Mouse (Mus musculus) testis, adult 2 months (tissue): ENCODE measurements around the gene Pdia6. TPM values are rescaled to one million over a fixed set of nuclear protein-coding genes. Genes with fewer than 3 reads are reported as not detected.

Source experiments
- H3K27ac ChIP-seq: fragments of 200-500 bp; 2 replicates; pipeline ENCODE4 v1.5.1; 2012; ENCODE audit warnings: low read depth, low read length; ENCODE audit not compliant: control insufficient read depth, insufficient read depth
- H3K27me3 ChIP-seq: fragments of 200-500 bp; 2 replicates; pipeline ENCODE4 v1.6.1; 2012; ENCODE audit warnings: mild to moderate bottlenecking, low read length, moderate library complexity; ENCODE audit not compliant: control insufficient read depth, insufficient read depth
- H3K36me3 ChIP-seq: fragments of 200-500 bp; 2 replicates; pipeline ENCODE4 v1.6.1; 2012; ENCODE audit warnings: mild to moderate bottlenecking, low read length; ENCODE audit not compliant: control insufficient read depth, insufficient read depth
- H3K4me1 ChIP-seq: fragments of 200-500 bp; 2 replicates; pipeline ENCODE4 v1.6.1; 2012; ENCODE audit warnings: low read length; ENCODE audit not compliant: control insufficient read depth, insufficient read depth
- H3K4me3 ChIP-seq: fragments of 200-500 bp; 2 replicates; pipeline ENCODE4 v1.5.1; 2012; ENCODE audit warnings: low read depth, mild to moderate bottlenecking, low read length, moderate library complexity, mixed read lengths; ENCODE audit not compliant: control insufficient read depth
- CTCF ChIP-seq: fragments of 200-500 bp; IDR thresholded peaks from 2 replicates; pipeline ENCODE4 v1.5.1; 2012; ENCODE audit warnings: low read depth, mild to moderate bottlenecking, inconsistent platforms, low read length, moderate library complexity; ENCODE audit not compliant: control insufficient read depth, insufficient read depth, insufficient replicate concordance
- POLR2A ChIP-seq: fragments of 200-500 bp; IDR thresholded peaks from 2 replicates; pipeline ENCODE4 v1.6.1; 2012; ENCODE audit warnings: low read depth, mild to moderate bottlenecking, inconsistent platforms, low read length, moderate library complexity; ENCODE audit not compliant: control insufficient read depth
- polyA plus RNA-seq: library from polyadenylated mRNA; depleted of rRNA; stranded (reverse); fragments of >200 nt; gene quantifications from 2 replicates; pipeline ENCODE4 v1.2.3, GENCODE M21; 2012

The Pdia6 gene
- polyA plus RNA-seq, 1 experiment: 119 TPM

DNA sequence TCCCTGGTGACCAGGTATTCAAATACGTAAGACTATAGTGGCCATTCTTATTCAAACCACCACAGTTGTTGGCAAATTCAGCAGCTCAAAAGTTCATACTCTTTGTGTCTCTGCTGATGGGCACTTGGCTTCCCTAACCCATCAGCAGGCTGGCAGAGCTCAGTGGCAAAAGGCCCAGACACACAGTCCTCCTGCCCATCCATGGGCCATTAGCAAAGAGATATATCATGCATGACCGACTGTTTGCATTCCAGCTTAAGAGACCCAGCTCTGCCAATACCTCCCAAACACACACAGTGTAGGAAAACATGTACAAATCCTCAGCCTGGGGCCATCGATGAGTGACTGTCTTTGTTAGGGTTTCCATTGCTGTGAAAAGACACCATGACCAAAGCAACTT lies 5.3 kb upstream of the Pdia6 start:
- TF ChIP-seq POLR2A: no peak
- TF ChIP-seq CTCF: no peak
- no peaks in the 10 kb centered on the region for H3K27me3 ChIP-seq
- H3K36me3 ChIP-seq: no peaks in the 10 kb centered on the region
- no peak overlapping the region for H3K4me3 ChIP-seq
- no peak overlapping the region for H3K27ac ChIP-seq
- peaks cover 3% of the 10 kb centered on the region for H3K4me1 ChIP-seq

DNA sequence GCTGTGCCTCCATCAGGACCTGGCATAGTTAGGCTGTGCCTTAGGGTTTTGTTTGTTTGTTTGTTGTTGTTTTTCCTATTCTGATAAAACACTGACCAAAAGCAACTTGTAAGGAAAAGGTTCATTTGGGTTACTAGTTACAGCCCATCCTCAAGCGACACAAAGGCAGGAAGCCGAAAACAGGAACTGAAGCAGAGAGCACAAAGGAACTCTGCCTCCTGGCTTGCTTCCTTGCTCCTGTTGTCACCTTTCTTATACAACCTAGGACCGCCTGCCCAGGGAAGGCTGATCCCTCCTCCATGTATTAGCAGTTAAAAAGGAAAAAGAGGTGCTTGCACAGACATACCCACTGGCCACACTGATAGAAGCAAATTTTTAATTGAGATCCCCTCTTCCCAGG lies 2.5 kb upstream of the Pdia6 start:
- TF ChIP-seq POLR2A: no peak
- TF ChIP-seq CTCF: no peak
- peaks cover 8% of the 10 kb centered on the region for H3K4me1 ChIP-seq
- H3K27me3 ChIP-seq: no peaks in the 10 kb centered on the region
- H3K27ac ChIP-seq: no peak overlapping the region
- H3K4me3 ChIP-seq: no peak overlapping the region
- no peaks in the 10 kb centered on the region for H3K36me3 ChIP-seq

DNA sequence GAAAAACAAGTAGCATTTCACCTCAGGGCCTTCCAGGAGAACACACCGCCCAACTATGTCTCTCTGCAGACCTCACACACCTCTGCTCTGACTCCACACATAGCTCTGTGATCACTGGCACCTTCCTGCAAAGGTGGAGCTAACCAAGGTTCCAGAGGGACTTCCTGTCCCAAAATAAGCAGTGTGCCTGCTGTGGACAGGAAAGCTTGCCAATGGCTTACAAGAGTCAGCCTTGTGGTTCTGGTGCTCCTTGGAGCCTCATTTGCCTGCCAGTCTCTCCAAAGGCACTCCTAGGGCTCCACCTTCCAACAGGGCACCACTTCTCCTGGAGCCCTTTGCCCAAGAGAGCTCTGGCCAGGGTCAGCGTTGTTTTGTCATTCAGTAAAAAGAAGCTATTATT lies 1.5 kb upstream of the Pdia6 start:
- H3K4me3 ChIP-seq: no peak overlapping the region
- no peaks in the 10 kb centered on the region for H3K27me3 ChIP-seq
- H3K4me1 ChIP-seq: peaks cover 8% of the 10 kb centered on the region
- H3K36me3 ChIP-seq: no peaks in the 10 kb centered on the region
- TF ChIP-seq POLR2A: no peak
- no peak for TF ChIP-seq CTCF
- no peak overlapping the region for H3K27ac ChIP-seq

DNA sequence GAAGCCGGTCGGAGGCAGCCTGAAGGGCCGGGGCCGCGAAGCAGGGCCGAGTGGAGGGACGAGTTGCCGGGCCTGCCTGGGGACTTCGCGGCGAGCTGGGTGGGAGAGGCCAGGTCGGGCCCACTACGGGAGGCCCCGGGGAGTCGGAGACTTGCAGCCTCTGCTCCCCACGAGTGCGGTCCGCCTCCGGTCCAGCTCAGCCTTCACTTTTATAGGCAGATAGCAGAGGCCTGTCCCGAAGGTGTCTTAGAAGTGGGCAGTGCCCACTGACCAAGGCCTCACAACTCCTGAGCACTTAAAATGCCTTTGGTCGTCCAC lies 287 bp downstream of the Pdia6 start:
- peaks cover 8% of the 10 kb centered on the region for H3K4me1 ChIP-seq
- TF ChIP-seq CTCF (no peak), POLR2A (no peak)
- H3K36me3 ChIP-seq: peaks cover 1% of the 10 kb centered on the region; the same call in 1 of the 2 replicates
- no peaks in the 10 kb centered on the region for H3K27me3 ChIP-seq
- peak overlapping the region; percentile 91 for H3K4me3 ChIP-seq
- H3K27ac ChIP-seq: peak overlapping the region; percentile 87

DNA sequence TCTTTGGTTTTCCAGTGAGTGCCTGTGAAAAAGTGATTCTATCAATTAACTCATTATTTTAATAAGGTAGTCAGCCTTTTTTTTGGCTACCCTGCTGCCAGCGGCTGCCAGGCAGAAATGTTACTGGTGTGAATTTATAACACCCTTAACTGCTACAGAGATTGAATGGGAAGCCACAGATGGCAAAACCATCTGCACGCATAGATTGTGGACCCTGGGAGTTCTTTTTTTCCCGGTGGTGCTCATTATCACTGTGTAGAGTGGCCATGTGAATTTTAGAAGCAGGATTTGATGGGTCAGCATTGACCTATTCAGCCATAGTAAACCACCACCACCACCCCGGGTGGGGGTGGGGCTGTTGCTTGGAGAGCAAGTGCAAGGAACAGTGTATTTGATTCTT lies 971 bp downstream of the Pdia6 start:
- Histone ChIP-seq H3K4me1 (peaks cover 8% of the 10 kb centered on the region), H3K27ac (no peak overlapping the region), H3K27me3 (no peaks in the 10 kb centered on the region), H3K36me3 (peaks cover 2% of the 10 kb centered on the region), H3K4me3 (peak overlapping the region; percentile 91)
- TF ChIP-seq POLR2A: no peak
- no peak for TF ChIP-seq CTCF

DNA sequence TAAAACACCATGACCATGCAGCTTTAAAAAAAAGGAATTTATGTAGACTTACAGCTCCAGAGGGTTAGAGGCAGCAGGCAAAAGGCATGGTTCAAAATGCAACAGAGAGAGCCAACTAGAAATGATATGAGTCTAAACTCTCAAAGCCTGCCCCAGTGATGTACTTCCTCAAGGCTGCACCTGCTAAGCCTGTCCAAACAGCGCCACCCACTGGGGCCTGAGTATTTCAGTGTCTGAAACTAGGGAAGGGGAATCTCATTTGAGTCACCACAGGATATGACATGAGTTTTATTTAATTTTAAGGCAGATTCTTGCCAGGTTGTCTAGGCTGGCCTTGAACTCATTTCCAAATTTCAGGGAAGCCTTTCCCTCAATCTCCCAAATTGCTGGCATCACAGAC lies 4.9 kb downstream of the Pdia6 start:
- peaks cover 5% of the 10 kb centered on the region for H3K36me3 ChIP-seq
- no peaks in the 10 kb centered on the region for H3K27me3 ChIP-seq
- TF ChIP-seq CTCF: peak; percentile 27; the same call in 1 of the 2 replicates
- no peak for TF ChIP-seq POLR2A
- H3K4me1 ChIP-seq: peaks cover 5% of the 10 kb centered on the region
- H3K4me3 ChIP-seq: no peak overlapping the region
- H3K27ac ChIP-seq: no peak overlapping the region

DNA sequence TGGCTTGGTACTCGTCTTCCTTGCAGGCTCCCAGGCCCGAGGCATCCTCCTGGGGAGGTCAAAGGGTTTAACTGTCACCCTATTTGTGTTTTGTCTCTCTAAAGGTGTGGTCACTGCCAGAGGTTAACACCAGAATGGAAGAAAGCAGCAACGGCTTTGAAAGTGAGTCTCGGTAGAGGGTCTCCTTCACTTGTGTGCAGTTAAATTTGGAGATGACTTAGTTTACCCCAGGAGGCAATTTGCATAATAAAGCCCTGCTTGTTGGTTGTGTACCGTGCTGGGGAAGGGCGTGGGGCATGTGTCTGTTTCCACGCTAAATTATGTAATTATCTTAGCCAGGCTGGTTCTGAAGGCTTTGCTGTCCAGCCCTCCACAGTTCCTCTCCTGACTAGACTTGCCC lies 7.5 kb downstream of the Pdia6 start:
- peaks cover 7% of the 10 kb centered on the region for H3K36me3 ChIP-seq
- TF ChIP-seq CTCF (no peak), POLR2A (no peak)
- H3K27me3 ChIP-seq: no peaks in the 10 kb centered on the region
- no peak overlapping the region for H3K4me3 ChIP-seq
- H3K4me1 ChIP-seq: no peaks in the 10 kb centered on the region
- H3K27ac ChIP-seq: no peak overlapping the region

DNA sequence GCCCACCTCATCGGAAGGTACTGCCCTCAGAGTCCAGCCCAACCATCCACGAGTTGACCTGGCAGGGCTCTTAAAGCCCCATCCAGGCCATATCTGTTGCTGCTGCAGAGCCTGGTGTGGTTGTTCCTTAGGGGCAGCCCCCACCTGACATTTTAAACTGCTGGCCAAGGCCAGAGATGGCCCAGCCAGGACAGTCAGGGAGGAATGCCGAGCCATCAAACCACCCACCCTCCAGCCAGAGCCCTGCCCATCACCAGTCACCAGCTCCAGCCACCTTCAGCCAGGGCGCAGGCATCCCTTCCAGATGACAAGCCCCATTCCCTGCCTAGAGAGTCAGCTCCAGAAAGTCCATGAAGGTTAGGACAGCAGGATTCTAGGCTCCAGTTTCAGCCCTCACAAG lies 22.2 kb downstream of the Pdia6 start:
- Histone ChIP-seq H3K36me3 (peaks cover 4% of the 10 kb centered on the region), H3K27ac (no peak overlapping the region), H3K4me1 (no peaks in the 10 kb centered on the region), H3K27me3 (no peaks in the 10 kb centered on the region), H3K4me3 (no peak overlapping the region)
- TF ChIP-seq POLR2A (no peak), CTCF (no peak)
